Mouse (Mus musculus): Measurements from ENCODE around the gene Cux1. TPM values are rescaled to one million over a fixed set of nuclear protein-coding genes. Genes with fewer than 3 reads are reported as not detected.
"Not testable (repeated sequence)": the region's sequence is repeated elsewhere in the genome, so short reads cannot be mapped to it uniquely, and the experiment has no call there.

The Cux1 gene
- total RNA-seq, 2 experiments from 2014 or later = 107 to 119 TPM

DNA sequence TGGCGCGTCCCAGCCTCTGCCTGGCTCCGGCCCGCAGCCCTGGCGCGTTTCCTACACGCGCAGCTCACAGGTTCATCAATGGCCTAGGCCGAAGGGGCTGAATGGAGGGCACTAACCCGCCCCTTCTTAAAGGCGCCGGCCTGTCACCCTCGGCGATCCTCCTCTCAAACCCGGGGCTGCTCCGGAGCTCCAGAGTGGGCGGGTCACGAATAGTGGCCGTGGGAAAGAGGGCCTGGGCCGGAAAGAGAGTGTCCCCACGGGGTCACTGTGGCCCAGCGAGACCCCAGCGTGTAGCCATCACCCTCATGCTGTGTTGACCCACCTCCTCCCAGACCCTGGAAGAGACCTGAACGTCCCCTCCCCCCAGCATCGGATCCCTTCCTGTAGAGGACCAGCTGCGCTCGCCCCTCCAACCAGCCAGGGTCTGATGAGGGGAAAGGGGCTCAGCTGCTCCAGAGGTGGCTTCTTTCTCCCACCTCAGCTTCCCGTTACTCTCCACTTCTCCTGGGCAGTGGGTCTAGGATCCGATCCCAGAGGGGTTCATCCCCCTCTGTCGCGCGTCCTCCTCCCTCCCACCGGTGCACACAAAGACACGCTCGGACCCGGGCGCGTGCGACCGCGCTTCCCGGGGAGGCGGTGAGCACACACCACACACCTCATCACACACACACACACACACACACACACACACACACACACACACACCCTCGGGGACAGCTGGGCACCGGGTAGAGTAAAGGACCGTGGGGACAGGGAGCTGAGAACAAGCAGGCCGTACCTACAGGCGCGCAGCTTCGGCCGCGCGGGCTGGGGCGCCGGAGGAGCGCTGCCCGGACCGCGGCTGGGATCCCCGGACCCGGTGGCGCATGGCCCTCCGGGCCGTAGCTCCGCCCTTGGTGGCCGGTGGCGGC, 323.2 kb downstream of the Cux1 start:
- DNase-seq (ENCODE audit: low spot score in 2 of 2) = peak; percentile 10 to 28
- intact Hi-C loops (cut with DNase I) = no loop called here

DNA sequence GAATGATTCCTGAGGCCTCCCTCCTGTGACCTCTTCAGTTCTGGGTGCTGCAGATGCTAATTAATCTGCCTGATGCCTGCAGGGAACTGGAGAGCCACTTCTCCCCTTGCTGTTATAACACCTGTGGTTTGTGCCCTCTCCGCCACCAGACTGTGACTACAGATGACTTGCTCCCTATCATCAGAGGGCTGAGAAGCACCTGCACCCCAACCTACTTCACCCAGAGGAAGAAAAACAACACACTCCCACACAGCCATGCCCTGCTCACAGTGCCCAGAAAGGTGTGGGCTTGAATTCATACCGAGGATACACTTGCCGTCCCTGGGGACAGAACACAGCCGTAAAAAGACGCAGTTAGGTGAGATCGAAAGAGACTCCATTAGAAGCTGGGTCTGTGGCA, 326.1 kb downstream of the Cux1 start:
- intact Hi-C loops (cut with DNase I) = no loop called here
- DNase-seq (ENCODE audit: low spot score in 2 of 2) = no peak

DNA sequence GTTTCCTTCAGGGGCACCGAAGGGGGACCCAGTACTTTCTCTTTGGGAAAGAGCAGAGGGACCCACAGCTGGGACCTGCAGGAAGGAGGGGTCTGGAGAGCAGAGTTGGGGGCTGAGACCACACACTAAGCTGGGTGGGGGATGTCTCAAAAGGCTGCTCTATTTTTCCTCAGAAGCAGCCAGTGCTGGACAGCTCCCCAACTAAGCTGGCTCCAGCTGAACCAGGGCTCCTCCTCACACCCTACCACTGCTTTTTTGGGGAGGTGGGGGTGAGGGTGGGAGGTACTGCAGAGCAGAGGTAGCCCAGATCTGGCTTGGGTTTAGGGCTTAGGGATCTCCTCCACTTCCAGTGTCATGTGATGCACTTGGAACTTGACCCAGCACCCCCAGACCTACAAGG, 326.9 kb downstream of the Cux1 start:
- no peak for DNase-seq (ENCODE audit: low spot score in 2 of 2)
- intact Hi-C loops (cut with DNase I) = no loop called here

DNA sequence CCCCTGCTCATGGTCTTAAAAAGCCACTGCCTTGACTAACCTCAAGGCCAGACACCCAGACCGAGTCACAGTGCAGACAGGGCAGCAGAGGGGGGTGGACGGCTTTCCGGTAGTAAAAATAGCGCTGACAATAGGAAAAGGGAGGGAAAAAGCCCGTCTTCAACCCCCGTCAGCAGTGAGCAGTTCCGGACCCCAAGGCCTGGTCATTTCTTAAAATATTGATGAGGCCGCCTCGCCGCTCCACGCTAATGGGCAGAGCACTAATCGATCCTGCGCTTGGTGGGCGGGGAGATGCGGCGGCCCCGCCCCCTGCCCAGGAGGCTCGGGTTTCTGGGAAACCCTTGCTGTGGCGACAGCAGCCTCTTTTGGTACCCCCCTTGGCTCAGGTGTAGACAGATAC, 329.7 kb downstream of the Cux1 start:
- DNase-seq (ENCODE audit: low spot score in 2 of 2) = no peak
- intact Hi-C loops (cut with DNase I) = no loop called here

DNA sequence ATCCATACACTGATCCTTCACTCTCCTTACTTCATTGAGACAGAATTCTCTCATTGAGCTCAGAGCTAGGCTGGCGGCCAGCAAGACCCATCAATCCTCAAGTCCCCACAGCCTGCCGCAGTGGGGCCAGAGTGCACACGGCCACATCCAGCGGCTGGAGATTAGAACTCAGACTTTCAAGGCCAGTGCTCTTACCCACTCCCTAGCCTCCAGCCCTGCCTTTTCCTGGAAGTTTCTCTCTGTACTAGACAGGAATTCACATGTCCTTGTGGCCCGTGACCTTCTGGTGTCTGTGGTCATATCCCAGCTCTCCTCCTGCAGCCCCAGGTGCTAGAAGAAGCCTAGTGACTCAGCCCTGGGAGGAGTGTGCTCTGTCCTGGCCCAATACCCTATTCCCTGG, 330.7 kb downstream of the Cux1 start:
- no peak for DNase-seq (ENCODE audit: low spot score in 2 of 2)
- intact Hi-C loops (cut with DNase I) = no loop called here

DNA sequence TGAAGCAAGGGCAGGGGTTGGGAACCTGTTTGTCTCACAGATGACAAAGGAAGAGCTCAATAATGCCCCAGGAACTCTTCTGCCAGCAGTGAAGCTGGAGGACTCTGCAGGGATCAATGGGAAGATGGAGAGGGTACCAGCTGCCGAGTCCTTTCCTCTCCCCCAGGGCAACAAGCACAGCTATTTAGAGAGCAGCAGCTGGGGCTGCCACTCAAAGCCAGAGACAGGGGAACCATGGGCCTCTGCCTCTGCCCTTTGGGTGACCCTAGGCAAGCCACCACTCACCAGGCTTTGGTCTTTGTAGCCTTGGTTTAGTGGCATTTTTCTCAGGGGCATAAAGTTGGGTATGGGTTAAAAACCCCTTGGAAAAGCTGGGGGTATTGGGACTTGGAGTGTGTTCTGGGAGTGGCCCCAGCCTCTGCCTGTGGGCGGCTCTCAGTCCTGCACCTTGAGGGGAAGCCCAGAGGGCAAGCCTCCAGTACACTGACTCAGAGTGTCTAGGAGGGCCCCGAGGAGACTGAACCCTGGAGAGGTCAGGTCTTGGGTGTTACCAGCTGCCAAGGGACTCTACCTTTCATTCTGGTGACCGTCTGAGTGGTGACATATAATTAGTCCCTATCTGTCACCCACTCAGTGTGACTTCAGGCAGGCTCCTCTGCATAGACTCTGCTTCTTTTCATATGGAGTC, 336.8 kb downstream of the Cux1 start:
- intact Hi-C loops (cut with DNase I) = no loop called here
- DNase-seq (ENCODE audit: low spot score in 2 of 2) = no peak

DNA sequence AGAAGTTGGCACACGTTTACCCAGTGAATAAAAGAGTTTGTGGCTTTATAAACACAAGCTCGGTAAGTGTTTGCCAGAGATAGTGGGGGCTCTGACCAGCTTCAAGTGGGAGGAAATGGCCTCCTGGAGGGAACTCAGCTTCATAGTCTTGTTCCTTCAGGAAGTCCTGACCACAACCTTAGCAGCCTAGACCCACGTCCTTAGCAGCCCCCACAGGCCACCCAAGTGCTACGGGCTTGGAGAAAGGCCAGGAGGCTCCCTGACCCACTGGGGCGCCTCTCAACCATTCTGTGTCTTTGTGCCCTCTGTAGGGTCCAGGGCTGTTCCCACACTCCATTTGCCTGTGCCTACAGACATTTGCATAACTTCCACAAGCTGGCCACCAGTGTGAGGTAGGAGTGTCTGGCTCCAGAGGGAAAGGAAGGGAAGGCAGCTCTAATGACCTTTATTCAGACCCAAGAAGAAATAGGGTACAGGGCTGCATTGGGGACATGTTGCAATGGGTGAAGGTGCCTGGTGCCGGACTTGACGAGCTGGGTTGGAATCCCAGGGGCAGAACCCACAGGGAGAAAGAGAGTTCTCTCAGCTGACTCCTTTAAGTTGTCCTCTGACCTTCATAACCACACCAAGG, 340.9 kb downstream of the Cux1 start:
- intact Hi-C loops (cut with DNase I) = no loop called here
- no peak for DNase-seq (ENCODE audit: low spot score in 2 of 2)

DNA sequence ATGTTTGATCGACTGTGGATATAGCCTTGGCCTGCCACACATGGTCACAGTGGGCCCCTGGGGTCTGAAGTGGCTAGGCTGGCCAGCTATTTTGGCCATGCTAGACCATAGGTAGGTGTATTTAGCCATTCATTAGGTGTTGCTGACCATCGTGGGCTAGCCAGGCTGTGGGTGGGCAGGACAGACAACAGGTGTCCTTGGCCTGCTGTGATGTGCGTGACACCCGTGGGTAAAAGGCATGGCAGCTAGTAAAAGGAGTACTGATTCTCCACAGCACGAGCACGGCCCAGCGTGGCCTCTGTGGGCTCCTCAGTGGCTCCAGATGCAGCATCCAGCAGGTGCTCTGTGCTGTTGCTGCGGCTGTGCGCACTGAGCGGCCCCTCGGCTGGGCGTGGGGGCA, 348.7 kb downstream of the Cux1 start:
- no peak for DNase-seq (ENCODE audit: low spot score in 2 of 2)
- intact Hi-C loops (cut with DNase I) = no loop called here

DNA sequence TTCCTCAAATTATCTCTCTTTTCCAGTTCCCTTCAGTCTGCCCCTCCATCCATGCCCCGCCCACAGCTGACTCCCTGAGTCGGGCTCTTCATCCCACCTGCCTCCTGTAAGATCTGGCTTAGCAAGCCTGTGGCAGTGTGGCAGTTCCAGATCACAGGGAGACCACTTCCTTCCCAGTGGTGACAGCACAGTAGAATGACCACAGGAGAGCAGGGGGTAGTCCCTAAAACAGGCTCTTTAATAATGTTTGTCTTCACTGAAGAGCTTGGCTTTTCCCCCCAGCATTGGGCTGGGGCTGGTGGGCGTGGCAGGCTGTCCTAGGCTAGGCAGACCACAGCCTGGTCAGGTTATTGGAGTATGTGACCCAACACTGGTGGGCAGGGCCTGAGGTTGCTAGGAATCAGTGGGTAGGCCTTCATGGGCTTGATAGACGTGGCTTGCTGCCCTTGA, 349.3 kb downstream of the Cux1 start:
- intact Hi-C loops (cut with DNase I) = no loop called here
- DNase-seq (ENCODE audit: low spot score in 2 of 2) = no peak

DNA sequence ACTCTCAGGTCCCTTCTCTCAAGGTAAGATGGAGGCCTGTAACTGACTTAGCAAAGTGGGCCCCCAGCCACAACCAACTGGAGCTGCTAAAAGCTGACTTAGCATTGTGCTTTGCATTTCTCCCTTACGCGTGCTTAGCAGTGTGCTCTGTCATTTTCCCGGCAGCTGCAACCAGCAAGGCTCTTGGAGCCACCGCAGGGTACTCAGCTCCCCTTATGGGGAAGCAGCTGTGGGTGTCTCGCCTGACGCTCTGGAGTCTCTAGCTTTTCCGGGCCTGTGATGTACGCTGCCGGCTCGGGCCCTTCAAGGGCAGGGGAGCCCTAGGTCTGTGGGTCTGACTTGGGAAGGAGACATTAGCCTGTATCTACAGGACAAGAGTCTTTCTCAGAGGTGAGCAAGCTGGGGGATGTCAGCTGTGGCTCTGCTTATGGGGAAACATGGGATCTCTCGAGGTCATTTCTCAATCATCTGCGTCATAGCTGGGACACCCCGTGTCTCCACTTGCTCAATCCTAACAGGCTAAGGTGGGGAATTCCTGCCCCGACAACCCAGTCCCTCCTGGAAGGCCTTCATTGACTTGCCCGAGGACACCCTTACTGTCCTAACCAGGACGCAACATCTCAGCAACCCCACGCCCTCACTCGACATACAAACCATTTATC, 350.2 kb downstream of the Cux1 start:
- intact Hi-C loops (cut with DNase I) = no loop called here
- DNase-seq (ENCODE audit: low spot score in 2 of 2) = no peak

DNA sequence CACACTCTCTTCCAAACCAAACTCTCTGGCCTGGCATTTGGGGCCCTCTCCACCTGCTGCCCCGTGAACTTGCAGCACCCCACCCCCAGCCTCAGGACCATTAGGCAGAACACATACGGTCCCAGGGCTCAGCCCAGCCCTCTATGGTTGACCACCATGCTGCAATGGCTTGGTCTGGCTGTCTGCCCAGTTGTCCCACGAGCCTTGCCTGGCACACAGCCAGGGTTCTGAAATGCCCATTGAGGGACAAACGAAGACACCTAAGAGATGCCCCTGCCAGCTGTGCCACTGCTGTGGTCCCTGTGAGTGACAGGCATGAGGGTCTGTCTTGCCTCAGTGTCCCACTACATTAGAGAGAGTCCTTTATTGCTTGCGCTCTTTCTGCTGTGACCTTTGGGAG, 351.3 kb downstream of the Cux1 start:
- intact Hi-C loops (cut with DNase I) = no loop called here
- DNase-seq (ENCODE audit: low spot score in 2 of 2) = no peak

DNA sequence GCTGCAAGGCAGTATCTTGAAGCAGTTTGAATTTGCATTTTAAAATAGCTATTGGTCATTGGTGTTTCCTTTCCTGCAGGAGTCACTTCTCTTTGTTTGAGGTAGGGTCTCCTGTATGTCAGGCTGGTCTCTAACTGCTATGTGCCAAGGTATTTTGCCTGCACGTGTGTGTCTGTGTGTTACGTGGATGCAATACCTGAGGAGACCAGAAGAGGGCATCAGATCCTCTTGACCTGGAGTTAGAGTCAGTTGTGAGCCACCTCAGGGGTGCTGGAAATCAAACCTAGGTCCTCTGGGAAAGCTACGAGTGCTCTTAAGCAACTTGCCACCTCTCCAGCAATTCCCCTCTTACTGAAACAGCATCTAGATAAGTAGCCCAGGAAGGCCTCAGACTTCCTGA, 352.1 kb downstream of the Cux1 start:
- intact Hi-C loops (cut with DNase I) = no loop called here
- DNase-seq (ENCODE audit: low spot score in 2 of 2) = no peak

DNA sequence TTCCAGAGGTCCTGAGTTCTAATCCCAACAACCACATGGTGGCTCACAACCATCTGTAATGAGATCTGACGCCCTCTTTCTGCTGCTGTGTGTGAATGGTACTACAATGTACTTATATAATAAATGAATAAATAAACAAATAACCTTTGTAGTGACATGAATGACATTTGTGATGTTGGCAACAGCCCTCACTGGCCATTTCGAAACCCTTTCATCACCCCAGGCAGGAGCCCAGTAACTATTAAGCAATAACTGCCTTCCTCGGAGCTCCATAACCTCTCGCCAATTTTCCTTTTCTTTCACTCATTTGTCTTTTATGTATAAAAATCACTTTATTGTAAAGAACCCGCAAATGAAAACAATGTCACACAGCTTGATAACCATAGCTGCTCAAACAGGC, 353.6 kb downstream of the Cux1 start:
- intact Hi-C loops (cut with DNase I) = no loop called here

DNA sequence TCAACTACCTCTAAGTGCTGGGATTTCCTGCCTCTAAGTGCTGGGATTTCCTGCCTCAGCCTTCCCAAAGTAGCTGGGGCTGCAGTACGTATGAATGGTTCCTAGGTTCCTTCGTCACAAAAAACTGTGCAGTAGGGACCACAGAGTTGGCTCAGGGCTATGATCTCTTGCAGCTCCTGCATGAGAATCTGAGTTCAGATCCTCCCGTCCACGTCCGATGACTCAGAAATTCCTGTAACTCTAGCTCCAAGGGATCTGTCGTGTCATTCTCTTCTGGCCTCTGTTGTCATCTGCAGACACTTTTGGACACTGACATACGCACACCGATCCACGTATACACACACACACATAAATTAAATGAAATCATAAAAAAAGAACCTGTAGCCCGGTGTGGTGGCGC, 354.6 kb downstream of the Cux1 start:
- DNase-seq (ENCODE audit: low spot score in 2 of 2) = no peak
- intact Hi-C loops (cut with DNase I) = no loop called here

More for the DNA sequence above, 353.6 kb downstream of the Cux1 start:
- no peak for DNase-seq (ENCODE audit: low spot score in 2 of 2)

DNA sequence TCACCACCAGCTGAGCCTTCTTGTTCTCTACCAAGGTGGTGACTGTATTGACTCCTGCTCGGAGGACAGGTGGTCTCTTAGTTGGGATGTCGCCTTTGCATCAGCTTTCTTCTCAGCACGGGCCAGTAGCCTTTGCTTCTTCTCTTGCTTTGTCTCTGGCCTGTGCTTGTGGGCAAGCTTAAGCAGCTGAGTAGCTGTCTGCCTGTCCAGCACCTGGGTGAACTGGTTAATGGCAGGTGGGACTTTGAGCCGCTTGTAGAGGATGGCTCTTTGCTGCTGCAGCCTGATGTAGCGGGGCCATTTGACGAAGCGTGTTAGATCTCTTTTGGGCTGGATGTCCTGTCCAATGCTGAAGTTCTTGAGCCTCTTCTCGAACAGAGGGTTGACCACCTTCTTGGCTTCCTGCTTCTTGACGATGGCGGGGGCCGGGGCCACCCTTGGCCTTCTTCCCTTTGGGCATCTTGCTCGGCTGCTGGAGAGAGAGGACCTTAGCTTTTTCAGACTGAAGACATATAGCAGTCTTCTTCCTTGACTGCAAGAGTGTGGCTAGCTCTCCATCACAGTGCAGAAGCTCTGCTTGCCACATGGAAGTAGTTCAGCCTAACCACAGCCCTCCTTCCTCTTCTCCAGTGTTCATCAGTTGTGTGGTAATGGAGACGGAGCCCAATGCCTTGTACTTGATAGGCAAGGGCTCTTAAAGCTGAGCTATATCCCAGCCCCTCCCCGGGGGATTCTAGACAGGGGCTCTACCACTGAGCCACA, 355.8 kb downstream of the Cux1 start:
- DNase-seq (ENCODE audit: low spot score in 2 of 2); intact Hi-C loops (cut with DNase I): not testable (repeated sequence)

DNA sequence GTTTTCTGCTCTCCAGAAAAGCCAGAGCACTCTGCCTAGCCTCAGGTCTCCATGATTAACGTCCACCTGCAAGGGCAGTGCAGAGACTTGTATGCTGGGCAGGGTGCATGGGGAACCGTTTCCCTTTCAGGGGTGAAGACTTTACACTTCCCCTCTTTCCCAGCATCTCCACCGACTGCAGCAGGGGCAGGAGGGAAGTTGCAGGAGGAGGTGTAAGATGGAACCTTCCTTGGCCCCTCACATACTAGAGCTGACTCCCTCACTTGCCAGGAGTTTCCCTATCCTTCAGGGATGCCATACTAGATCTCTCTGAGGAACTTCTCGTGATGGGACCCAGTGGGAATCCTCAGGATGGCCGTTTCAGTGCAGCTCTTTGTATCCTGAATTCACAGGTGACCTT, 356.7 kb downstream of the Cux1 start:
- DNase-seq (ENCODE audit: low spot score in 2 of 2) = no peak
- intact Hi-C loops (cut with DNase I) = no loop called here

DNA sequence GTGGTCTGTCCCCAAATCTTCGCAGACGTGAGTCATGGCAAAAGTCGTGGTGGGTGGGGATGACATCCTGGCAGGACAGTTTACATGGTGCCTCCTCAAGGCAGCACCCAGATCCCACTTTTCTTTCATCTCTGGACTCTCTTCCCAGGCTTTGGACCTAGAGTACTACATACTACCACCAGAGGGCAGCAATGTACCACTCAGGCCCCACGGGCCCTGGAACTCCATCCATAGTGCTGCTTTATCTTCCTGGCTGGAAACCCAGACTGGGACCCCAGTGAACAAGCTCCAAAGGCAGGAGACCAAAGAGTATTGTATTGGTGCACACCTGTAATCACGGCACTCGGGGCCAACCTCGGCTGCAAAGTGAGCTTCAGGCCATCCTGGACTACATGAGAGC, 365.5 kb downstream of the Cux1 start:
- DNase-seq (ENCODE audit: low spot score in 2 of 2) = peak; percentile 53 to 58
- intact Hi-C loops (cut with DNase I) = loop anchor here (1.0 to 5.0 kb wide), 3 partner anchors 51 to 555 kb away; no protein-coding TSS in a partner anchor

DNA sequence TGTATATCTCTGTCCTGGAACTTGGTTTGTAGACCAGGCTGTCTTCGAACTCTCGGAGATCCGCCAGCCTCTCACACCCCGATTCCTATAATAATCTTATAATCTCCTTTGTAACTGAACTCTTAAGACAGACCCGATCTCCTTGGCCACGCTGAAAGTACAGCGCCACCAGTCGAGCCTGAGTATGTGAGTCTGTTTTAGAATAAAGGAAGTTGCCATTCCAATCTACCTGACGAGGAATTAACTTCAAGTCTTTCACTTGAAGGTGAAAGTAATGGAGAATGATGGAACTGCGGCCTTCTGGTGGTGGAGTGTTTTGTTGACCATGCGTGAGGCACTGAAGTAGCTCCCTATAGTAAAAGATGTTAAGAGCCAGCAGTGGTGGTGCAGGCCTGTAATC, 367.8 kb downstream of the Cux1 start:
- intact Hi-C loops (cut with DNase I) = no loop called here

More for the DNA sequence above, 367.8 kb downstream of the Cux1 start:
- DNase-seq (ENCODE audit: low spot score in 2 of 2) = no peak

Data from left cerebral cortex, postnatal 36 days (tissue).